Mouse (Mus musculus) liver, postnatal 0 days (tissue): ENCODE data around the gene Npr1.

Experiments used
- CTCF ChIP-seq: sonication (generic); IDR thresholded peaks from 2 replicates; pipeline ENCODE4 v1.5.1; 2016; ENCODE audit warnings: antibody characterized with exemption, low read depth
- EP300 ChIP-seq: IDR thresholded peaks from 2 replicates; pipeline ENCODE4 v1.6.1; 2016; ENCODE audit warnings: antibody characterized with exemption, low read depth, mild to moderate bottlenecking

DNA sequence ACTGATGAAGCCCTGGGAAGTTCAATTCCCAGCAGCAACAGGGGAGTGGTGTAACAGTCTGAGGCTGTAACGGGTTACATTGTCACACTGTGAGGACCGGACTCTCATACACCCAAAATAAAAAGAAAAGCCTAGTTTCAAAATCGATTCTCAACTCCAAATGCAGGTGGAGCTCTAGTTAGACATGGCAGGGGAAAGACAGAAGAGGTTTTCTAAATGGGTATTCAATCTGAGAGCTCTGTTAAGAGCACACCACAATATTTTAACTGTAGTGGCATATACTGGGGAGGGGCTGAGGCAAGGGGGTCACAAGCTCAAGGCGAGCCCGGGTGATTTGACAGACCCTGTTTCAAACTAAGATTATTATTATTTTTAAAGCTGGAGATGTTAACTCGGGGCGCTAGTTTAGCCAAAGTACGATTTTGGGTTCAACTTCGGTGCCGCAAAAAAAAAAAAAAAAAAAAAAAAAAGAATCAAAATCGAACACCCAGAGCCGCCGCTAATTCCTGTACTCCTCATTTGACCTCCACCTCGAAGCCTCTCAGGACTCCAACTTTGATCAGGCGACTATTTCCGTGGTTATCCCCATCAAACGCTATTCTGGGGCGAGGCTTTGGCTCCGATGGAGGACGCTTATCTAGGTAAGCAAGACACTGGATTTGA is 42.8 kb upstream of the Npr1 start:
- no peak for TF ChIP-seq EP300
- no peak; the same call in 1 of the 2 replicates for TF ChIP-seq CTCF
